Mouse (Mus musculus) MEL (cell line): ENCODE data around the gene Fxyd2.

Source experiments
- CHD1 ChIP-seq: IDR thresholded peaks from 2 replicates; pipeline ENCODE4 v1.6.1; 2012; ENCODE audit warnings: low read depth, mild to moderate bottlenecking, inconsistent platforms, low read length, improper control_type of control experiment
- CHD2 ChIP-seq: IDR thresholded peaks from 2 replicates; pipeline ENCODE4 v1.6.1; 2011; ENCODE audit warnings: low read length, improper control_type of control experiment
- CTCF ChIP-seq, 3 experiments: IDR thresholded peaks in 2 of 3; conservative IDR thresholded peaks in 1 of 3; 2 replicates each; pipeline ENCODE4 v1.5.1; 2011 to 2012; ENCODE audit warnings: low read length in 3 of 3, low read depth in 2 of 3, mild to moderate bottlenecking in 2 of 3, improper control_type of control experiment in 1 of 3, inconsistent platforms in 1 of 3, mixed read lengths in 1 of 3, moderate library complexity in 1 of 3; ENCODE audit not compliant: control insufficient read depth in 1 of 3, insufficient read depth in 1 of 3, poor library complexity in 1 of 3, severe bottlenecking in 1 of 3
- EP300 ChIP-seq, 2 experiments: IDR thresholded peaks; 2 replicates each; pipeline ENCODE4 v1.6.1; 2011; ENCODE audit warnings: improper control_type of control experiment in 2 of 2, low read length in 2 of 2, low read depth in 1 of 2, mild to moderate bottlenecking in 1 of 2
- HCFC1 ChIP-seq: IDR thresholded peaks from 2 replicates; pipeline ENCODE4 v1.6.1; 2012; ENCODE audit warnings: low read depth, mild to moderate bottlenecking, inconsistent platforms, low read length, improper control_type of control experiment, moderate library complexity
- MAFK ChIP-seq: IDR thresholded peaks from 2 replicates; pipeline ENCODE4 v1.6.1; 2011; ENCODE audit warnings: low read depth, mild to moderate bottlenecking, low read length, improper control_type of control experiment, borderline replicate concordance
- MYC ChIP-seq: IDR thresholded peaks from 2 replicates; pipeline ENCODE4 v1.6.1; 2011; ENCODE audit warnings: low read depth, mild to moderate bottlenecking, low read length, improper control_type of control experiment, moderate library complexity
- POLR2A ChIP-seq, 2 experiments: IDR thresholded peaks; 2 replicates each; pipeline ENCODE4 v1.6.1; 2011 to 2012; ENCODE audit warnings: low read length in 2 of 2, mild to moderate bottlenecking in 2 of 2, control low read depth in 1 of 2, improper control_type of control experiment in 1 of 2, low read depth in 1 of 2, moderate library complexity in 1 of 2; ENCODE audit not compliant: control insufficient read depth in 1 of 2, insufficient read depth in 1 of 2, poor library complexity in 1 of 2
- POLR2AphosphoS2 ChIP-seq: IDR thresholded peaks from 2 replicates; pipeline ENCODE4 v1.6.1; 2011; ENCODE audit warnings: low read length, improper control_type of control experiment
- TAL1 ChIP-seq: IDR thresholded peaks from 2 replicates; pipeline ENCODE4 v1.6.1; 2012; ENCODE audit warnings: mild to moderate bottlenecking, inconsistent platforms, low read length, moderate library complexity, mixed read lengths
- USF2 ChIP-seq, 2 experiments: IDR thresholded peaks; 2 replicates each; pipeline ENCODE4 v1.6.1; 2011 to 2012; ENCODE audit warnings: improper control_type of control experiment in 2 of 2, low read length in 2 of 2, borderline replicate concordance in 1 of 2, inconsistent platforms in 1 of 2, low read depth in 1 of 2, mild to moderate bottlenecking in 1 of 2; ENCODE audit not compliant: insufficient read depth in 1 of 2

GRCm38 (mm10) chr9:45434171-45434570 is 34.7 kb downstream of the Fxyd2 start:
- TF ChIP-seq CHD1: no peak
- no peak for TF ChIP-seq MYC
- TF ChIP-seq CTCF (IDR thresholded peaks at IDR 0.05 in 2 of 3, conservative IDR thresholded peaks at IDR 0.05 in 1 of 3; ENCODE audit: control insufficient read depth in 1 of 3, insufficient read depth in 1 of 3, low read depth in 2 of 3, low read length in 3 of 3, poor library complexity in 1 of 3, severe bottlenecking in 1 of 3): no peak
- no peak for TF ChIP-seq EP300 (IDR thresholded peaks at IDR 0.05; ENCODE audit: low read depth in 1 of 2, low read length in 2 of 2)
- TF ChIP-seq HCFC1: no peak
- no peak for TF ChIP-seq POLR2A (IDR thresholded peaks at IDR 0.05; ENCODE audit: control insufficient read depth in 1 of 2, insufficient read depth in 1 of 2, low read depth in 1 of 2, low read length in 2 of 2, poor library complexity in 1 of 2)
- no peak for TF ChIP-seq USF2 (IDR thresholded peaks at IDR 0.05; ENCODE audit: borderline replicate concordance in 1 of 2, insufficient read depth in 1 of 2, low read depth in 1 of 2, low read length in 2 of 2)
- TF ChIP-seq MAFK: no peak
- no peak for TF ChIP-seq CHD2
- TF ChIP-seq POLR2AphosphoS2: no peak
- TF ChIP-seq TAL1: no peak
